Mouse (Mus musculus): ENCODE measurements around the gene Iqsec1. TPM values are rescaled to one million over a fixed set of nuclear protein-coding genes. Genes with fewer than 3 reads are reported as not detected.
A peak's percentile ranks its signal among the peaks of the same experiment; 100 is the strongest.
"Not testable (repeated sequence)": the region's sequence is repeated elsewhere in the genome, so short reads cannot be mapped to it uniquely, and the experiment has no call there.

Iqsec1 gene
- polyA plus RNA-seq, 1 experiment from 2014 or later = 16.1 TPM

- no peaks in the 10 kb centered on the region for H3K27me3 ChIP-seq (ENCODE audit: control insufficient read depth, insufficient read depth, low read length)
- H3K4me2 ChIP-seq (replicated peaks; ENCODE audit: low read depth, low read length) = no peak overlapping the region
- no peak for ATAC-seq (ENCODE audit: low FRiP score, low TSS enrichment)
- peaks cover 3% of the 10 kb centered on the region; the same call in 1 of the 2 replicates for H3K36me3 ChIP-seq (ENCODE audit: control insufficient read depth, insufficient read depth, low read length)
- WGBS = 59% methylated on average over 2 of the region's 2 CpGs
- peaks cover 20% of the 10 kb centered on the region for H3K4me1 ChIP-seq (ENCODE audit: control insufficient read depth, insufficient read depth, low read length)
- H3K9me3 ChIP-seq (ENCODE audit: control insufficient read depth, low read length) = no peaks in the 10 kb centered on the region; the same call in 1 of the 2 replicates
- H3K9ac ChIP-seq (ENCODE audit: low read depth, low read length) = no peak overlapping the region
- H3K4me3 ChIP-seq (ENCODE audit: low read length) = no peak overlapping the region
- peak overlapping the region; percentile 59; the same call in 1 of the 2 replicates for H3K27ac ChIP-seq (ENCODE audit: low read depth, low read length)
These were observed 328.6 kb downstream of the Iqsec1 start for GRCm38 (mm10) chr6:90659913-90660312.

DNA sequence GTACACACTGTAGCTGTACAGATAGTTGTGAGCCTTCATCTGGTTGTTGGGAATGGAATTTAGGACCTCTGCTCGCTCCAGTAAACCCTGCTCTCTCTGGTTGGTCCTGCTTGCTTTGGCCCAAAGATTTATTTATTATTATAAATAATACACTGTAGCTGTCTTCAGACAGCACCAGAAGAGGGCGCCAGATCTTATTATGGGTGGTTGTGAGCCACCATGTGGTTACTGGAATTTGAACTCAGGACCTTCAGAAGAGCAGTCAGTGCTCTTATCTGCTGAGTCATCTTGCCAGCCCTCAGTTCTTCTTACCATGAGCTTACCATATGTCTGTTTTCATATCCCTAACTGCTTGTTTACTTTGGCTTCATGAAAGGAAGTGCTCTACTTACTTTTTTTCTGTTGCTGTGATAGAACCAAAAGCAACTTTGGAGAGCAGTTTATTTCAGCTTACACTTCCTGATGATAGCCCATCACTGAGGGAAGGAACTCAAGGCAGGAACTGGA is 332.1 kb downstream of the Iqsec1 start:
- H3K4me1 ChIP-seq (ENCODE audit: control insufficient read depth, insufficient read depth, low read length) = peaks cover 15% of the 10 kb centered on the region
- H3K36me3 ChIP-seq (ENCODE audit: control insufficient read depth, insufficient read depth, low read length); H3K27me3 ChIP-seq (ENCODE audit: control insufficient read depth, insufficient read depth, low read length); H3K9me3 ChIP-seq (ENCODE audit: control insufficient read depth, low read length); H3K4me3 ChIP-seq (ENCODE audit: low read length); H3K9ac ChIP-seq (ENCODE audit: low read depth, low read length); H3K4me2 ChIP-seq (replicated peaks; ENCODE audit: low read depth, low read length); ATAC-seq (ENCODE audit: low FRiP score, low TSS enrichment); H3K27ac ChIP-seq (ENCODE audit: low read depth, low read length): not testable (repeated sequence)
- 77% methylated on average over 2 of the region's 2 CpGs for WGBS

- Histone ChIP-seq H3K4me1 (ENCODE audit: control insufficient read depth, insufficient read depth, low read length) (no peaks in the 10 kb centered on the region), H3K27me3 (ENCODE audit: control insufficient read depth, insufficient read depth, low read length) (no peaks in the 10 kb centered on the region), H3K4me2 (replicated peaks; ENCODE audit: low read depth, low read length) (no peak overlapping the region), H3K9ac (ENCODE audit: low read depth, low read length) (no peak overlapping the region), H3K27ac (ENCODE audit: low read depth, low read length) (no peak overlapping the region), H3K36me3 (ENCODE audit: control insufficient read depth, insufficient read depth, low read length) (no peaks in the 10 kb centered on the region), H3K4me3 (ENCODE audit: low read length) (no peak overlapping the region), H3K9me3 (ENCODE audit: control insufficient read depth, low read length) (peaks cover 3% of the 10 kb centered on the region; the same call in 1 of the 2 replicates)
- WGBS = 56% methylated on average over 2 of the region's 2 CpGs
- no peak for ATAC-seq (ENCODE audit: low FRiP score, low TSS enrichment)
These were observed 334.7 kb downstream of the Iqsec1 start for GRCm38 (mm10) chr6:90653736-90654135.

- H3K27me3 ChIP-seq (ENCODE audit: control insufficient read depth, insufficient read depth, low read length) = no peaks in the 10 kb centered on the region
- ATAC-seq (ENCODE audit: low FRiP score, low TSS enrichment) = no peak
- no peak overlapping the region for H3K9ac ChIP-seq (ENCODE audit: low read depth, low read length)
- H3K4me3 ChIP-seq (ENCODE audit: low read length) = no peak overlapping the region
- no peak overlapping the region for H3K27ac ChIP-seq (ENCODE audit: low read depth, low read length)
- no peaks in the 10 kb centered on the region for H3K36me3 ChIP-seq (ENCODE audit: control insufficient read depth, insufficient read depth, low read length)
- WGBS = 34% methylated on average over 1 of the region's 1 CpGs
- 0 out of 2 replicates have a peak, but pooled peaks cover 3% of the 10 kb centered on the region for H3K9me3 ChIP-seq (ENCODE audit: control insufficient read depth, low read length)
- H3K4me1 ChIP-seq (ENCODE audit: control insufficient read depth, insufficient read depth, low read length) = no peaks in the 10 kb centered on the region
- no peak overlapping the region for H3K4me2 ChIP-seq (replicated peaks; ENCODE audit: low read depth, low read length)
These were observed 337.9 kb downstream of the Iqsec1 start for GRCm38 (mm10) chr6:90650634-90651033.

GRCm38 (mm10) chr6:90649279-90649678 is 339.2 kb downstream of the Iqsec1 start:
- Histone ChIP-seq H3K9ac (ENCODE audit: low read depth, low read length) (no peak overlapping the region), H3K36me3 (ENCODE audit: control insufficient read depth, insufficient read depth, low read length) (no peaks in the 10 kb centered on the region), H3K4me2 (replicated peaks; ENCODE audit: low read depth, low read length) (no peak overlapping the region), H3K27me3 (ENCODE audit: control insufficient read depth, insufficient read depth, low read length) (no peaks in the 10 kb centered on the region), H3K4me1 (ENCODE audit: control insufficient read depth, insufficient read depth, low read length) (no peaks in the 10 kb centered on the region), H3K4me3 (ENCODE audit: low read length) (no peak overlapping the region), H3K9me3 (ENCODE audit: control insufficient read depth, low read length) (0 out of 2 replicates have a peak, but pooled peaks cover 3% of the 10 kb centered on the region), H3K27ac (ENCODE audit: low read depth, low read length) (no peak overlapping the region)
- ATAC-seq (ENCODE audit: low FRiP score, low TSS enrichment) = no peak
- 58% methylated on average over 4 of the region's 4 CpGs for WGBS

- Histone ChIP-seq H3K27me3 (ENCODE audit: control insufficient read depth, insufficient read depth, low read length) (no peaks in the 10 kb centered on the region), H3K4me3 (ENCODE audit: low read length) (no peak overlapping the region), H3K36me3 (ENCODE audit: control insufficient read depth, insufficient read depth, low read length) (no peaks in the 10 kb centered on the region), H3K4me2 (replicated peaks; ENCODE audit: low read depth, low read length) (no peak overlapping the region), H3K27ac (ENCODE audit: low read depth, low read length) (no peak overlapping the region), H3K9ac (ENCODE audit: low read depth, low read length) (no peak overlapping the region), H3K9me3 (ENCODE audit: control insufficient read depth, low read length) (0 out of 2 replicates have a peak, but pooled peaks cover 3% of the 10 kb centered on the region), H3K4me1 (ENCODE audit: control insufficient read depth, insufficient read depth, low read length) (no peaks in the 10 kb centered on the region)
- no peak for ATAC-seq (ENCODE audit: low FRiP score, low TSS enrichment)
- 98% methylated on average over 6 of the region's 6 CpGs for WGBS
These were observed 340.1 kb downstream of the Iqsec1 start for GRCm38 (mm10) chr6:90648391-90648790.

- H3K36me3 ChIP-seq (ENCODE audit: control insufficient read depth, insufficient read depth, low read length) = no peaks in the 10 kb centered on the region
- no peaks in the 10 kb centered on the region for H3K27me3 ChIP-seq (ENCODE audit: control insufficient read depth, insufficient read depth, low read length)
- no peak overlapping the region for H3K4me2 ChIP-seq (replicated peaks; ENCODE audit: low read depth, low read length)
- no peak overlapping the region for H3K4me3 ChIP-seq (ENCODE audit: low read length)
- H3K9ac ChIP-seq (ENCODE audit: low read depth, low read length) = no peak overlapping the region
- no peak overlapping the region for H3K27ac ChIP-seq (ENCODE audit: low read depth, low read length)
- no peak for ATAC-seq (ENCODE audit: low FRiP score, low TSS enrichment)
- no peaks in the 10 kb centered on the region for H3K4me1 ChIP-seq (ENCODE audit: control insufficient read depth, insufficient read depth, low read length)
- H3K9me3 ChIP-seq (ENCODE audit: control insufficient read depth, low read length) = no peaks in the 10 kb centered on the region
- WGBS = 73% methylated on average over 4 of the region's 4 CpGs
These were observed 343.5 kb downstream of the Iqsec1 start for GRCm38 (mm10) chr6:90644965-90645364.

- H3K27ac ChIP-seq (ENCODE audit: low read depth, low read length) = no peak overlapping the region
- H3K4me3 ChIP-seq (ENCODE audit: low read length) = no peak overlapping the region
- no peaks in the 10 kb centered on the region for H3K36me3 ChIP-seq (ENCODE audit: control insufficient read depth, insufficient read depth, low read length)
- WGBS = 80% methylated on average over 3 of the region's 3 CpGs
- no peak for ATAC-seq (ENCODE audit: low FRiP score, low TSS enrichment)
- H3K9me3 ChIP-seq (ENCODE audit: control insufficient read depth, low read length) = no peaks in the 10 kb centered on the region
- no peak overlapping the region for H3K9ac ChIP-seq (ENCODE audit: low read depth, low read length)
- H3K4me1 ChIP-seq (ENCODE audit: control insufficient read depth, insufficient read depth, low read length) = no peaks in the 10 kb centered on the region
- H3K27me3 ChIP-seq (ENCODE audit: control insufficient read depth, insufficient read depth, low read length) = no peaks in the 10 kb centered on the region
- H3K4me2 ChIP-seq (replicated peaks; ENCODE audit: low read depth, low read length) = no peak overlapping the region
These were observed 345.4 kb downstream of the Iqsec1 start for GRCm38 (mm10) chr6:90643057-90643456.

- Histone ChIP-seq H3K4me2 (replicated peaks; ENCODE audit: low read depth, low read length) (no peak overlapping the region), H3K9ac (ENCODE audit: low read depth, low read length) (no peak overlapping the region), H3K36me3 (ENCODE audit: control insufficient read depth, insufficient read depth, low read length) (no peaks in the 10 kb centered on the region), H3K27ac (ENCODE audit: low read depth, low read length) (no peak overlapping the region), H3K9me3 (ENCODE audit: control insufficient read depth, low read length) (no peaks in the 10 kb centered on the region), H3K27me3 (ENCODE audit: control insufficient read depth, insufficient read depth, low read length) (no peaks in the 10 kb centered on the region), H3K4me3 (ENCODE audit: low read length) (no peak overlapping the region), H3K4me1 (ENCODE audit: control insufficient read depth, insufficient read depth, low read length) (0 out of 2 replicates have a peak, but pooled peaks cover 4% of the 10 kb centered on the region)
- ATAC-seq (ENCODE audit: low FRiP score, low TSS enrichment) = no peak
- WGBS = 62% methylated on average over 3 of the region's 3 CpGs
These were observed 352.9 kb downstream of the Iqsec1 start for GRCm38 (mm10) chr6:90635611-90636010.

Data from kidney, embryonic 14.5 days (tissue).